Mouse (Mus musculus): Measurements from ENCODE around the gene Gimap9. TPM values are rescaled to one million over a fixed set of nuclear protein-coding genes. Genes with fewer than 3 reads are reported as not detected.

Gimap9 gene
- polyA plus RNA-seq, 1 experiment from 2014 or later, result 11.7 TPM

DNA sequence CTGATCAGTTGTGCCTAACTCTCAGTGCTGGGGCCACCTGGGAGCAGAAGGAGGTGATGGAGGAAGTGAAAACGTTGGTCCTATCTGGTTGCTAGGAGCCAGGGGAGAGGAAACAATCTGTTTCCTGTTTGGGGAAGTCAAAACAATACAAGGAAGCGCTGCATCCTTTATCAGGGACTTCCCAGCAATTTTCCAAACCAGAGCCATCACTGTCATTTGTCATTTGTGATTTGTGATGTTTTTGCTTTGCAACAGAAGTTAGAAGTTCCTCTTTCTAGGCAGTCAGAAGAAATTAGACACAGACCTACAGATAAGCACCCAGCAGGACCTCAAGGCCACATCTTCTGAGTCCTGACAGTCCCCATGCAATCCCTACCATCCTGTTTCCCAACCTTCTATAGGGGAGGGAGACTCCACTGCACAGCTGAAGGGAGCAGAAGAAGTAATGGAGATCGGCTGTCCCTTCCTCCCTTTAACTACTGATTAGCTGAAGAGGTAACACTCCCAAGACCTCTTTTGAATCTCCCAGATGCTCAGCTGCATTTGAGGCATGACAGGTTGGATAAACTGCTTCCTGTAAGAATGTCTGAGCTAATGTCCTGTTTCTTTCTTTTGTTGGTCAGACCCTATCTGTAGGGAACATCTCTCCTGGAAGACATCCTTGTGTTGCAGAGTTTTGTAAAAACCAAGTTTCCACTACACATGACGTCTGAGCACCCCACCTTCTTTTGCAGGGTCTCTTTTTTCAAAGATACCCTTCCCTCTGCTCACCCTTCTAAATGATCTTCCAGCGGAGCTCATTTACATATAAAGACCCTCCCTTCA lies 24.5 kb downstream of the Gimap9 start:
- Histone ChIP-seq H3K27ac (ENCODE audit: low read depth) (peak overlapping the region; percentile 61), H3K4me1 (ENCODE audit: insufficient read depth) (no peaks in the 10 kb centered on the region)
- TF ChIP-seq CTCF (IDR thresholded peaks at IDR 0.05; ENCODE audit: low read depth), result no peak

GRCm38 (mm10) chr6:48702146-48702545 lies 26.2 kb downstream of the Gimap9 start:
- Histone ChIP-seq H3K36me3 (ENCODE audit: insufficient read depth) (0 out of 2 replicates have a peak, but pooled peaks cover 5% of the 10 kb centered on the region), H3K4me1 (ENCODE audit: insufficient read depth) (no peaks in the 10 kb centered on the region), H3K27me3 (ENCODE audit: insufficient read depth, low read length) (no peaks in the 10 kb centered on the region), H3K4me3 (ENCODE audit: low read depth, low read length) (no peak overlapping the region), H3K27ac (ENCODE audit: low read depth) (no peak overlapping the region), H3K4me2 (no peak overlapping the region), H3K9ac (no peak overlapping the region), H3K9me3 (ENCODE audit: low read depth, low read length) (no peaks in the 10 kb centered on the region)
- TF ChIP-seq CTCF (IDR thresholded peaks at IDR 0.05; ENCODE audit: low read depth), result no peak
- DNase-seq, result no peak
- ATAC-seq (ENCODE audit: insufficient read depth), result no peak
- 83% methylated on average over 7 of the region's 7 CpGs for WGBS

More for the DNA sequence above, 24.5 kb downstream of the Gimap9 start:
- Histone ChIP-seq H3K27me3 (ENCODE audit: insufficient read depth, low read length) (no peaks in the 10 kb centered on the region), H3K9ac (no peak overlapping the region), H3K36me3 (ENCODE audit: insufficient read depth) (0 out of 2 replicates have a peak, but pooled peaks cover 5% of the 10 kb centered on the region), H3K4me3 (ENCODE audit: low read depth, low read length) (no peak overlapping the region), H3K9me3 (ENCODE audit: low read depth, low read length) (no peaks in the 10 kb centered on the region), H3K4me2 (no peak overlapping the region)
- DNase-seq (peak; percentile 72), ATAC-seq (ENCODE audit: insufficient read depth) (peak; percentile 68; the same call in 1 of the 2 replicates)
- 39% methylated on average over 5 of the region's 5 CpGs for WGBS

- no peak for DNase-seq
- WGBS, result 66% methylated on average over 5 of the region's 5 CpGs
- Histone ChIP-seq H3K4me1 (ENCODE audit: insufficient read depth) (no peaks in the 10 kb centered on the region), H3K4me2 (no peak overlapping the region), H3K9ac (no peak overlapping the region), H3K27me3 (ENCODE audit: insufficient read depth, low read length) (no peaks in the 10 kb centered on the region), H3K36me3 (ENCODE audit: insufficient read depth) (0 out of 2 replicates have a peak, but pooled peaks cover 5% of the 10 kb centered on the region), H3K27ac (ENCODE audit: low read depth) (no peak overlapping the region), H3K9me3 (ENCODE audit: low read depth, low read length) (no peaks in the 10 kb centered on the region), H3K4me3 (ENCODE audit: low read depth, low read length) (no peak overlapping the region)
- no peak for ATAC-seq (ENCODE audit: insufficient read depth)
- TF ChIP-seq CTCF (IDR thresholded peaks at IDR 0.05; ENCODE audit: low read depth), result no peak
Measured at GRCm38 (mm10) chr6:48702601-48703000, 26.7 kb downstream of the Gimap9 start.

GRCm38 (mm10) chr6:48704146-48704545 lies 28.2 kb downstream of the Gimap9 start:
- Histone ChIP-seq H3K4me2 (no peak overlapping the region), H3K9ac (no peak overlapping the region), H3K27me3 (ENCODE audit: insufficient read depth, low read length) (no peaks in the 10 kb centered on the region), H3K9me3 (ENCODE audit: low read depth, low read length) (no peaks in the 10 kb centered on the region), H3K27ac (ENCODE audit: low read depth) (no peak overlapping the region), H3K4me1 (ENCODE audit: insufficient read depth) (no peaks in the 10 kb centered on the region), H3K36me3 (ENCODE audit: insufficient read depth) (0 out of 2 replicates have a peak, but pooled peaks cover 5% of the 10 kb centered on the region), H3K4me3 (ENCODE audit: low read depth, low read length) (no peak overlapping the region)
- ATAC-seq (ENCODE audit: insufficient read depth) (no peak), DNase-seq (no peak)
- no peak for TF ChIP-seq CTCF (IDR thresholded peaks at IDR 0.05; ENCODE audit: low read depth)

DNA sequence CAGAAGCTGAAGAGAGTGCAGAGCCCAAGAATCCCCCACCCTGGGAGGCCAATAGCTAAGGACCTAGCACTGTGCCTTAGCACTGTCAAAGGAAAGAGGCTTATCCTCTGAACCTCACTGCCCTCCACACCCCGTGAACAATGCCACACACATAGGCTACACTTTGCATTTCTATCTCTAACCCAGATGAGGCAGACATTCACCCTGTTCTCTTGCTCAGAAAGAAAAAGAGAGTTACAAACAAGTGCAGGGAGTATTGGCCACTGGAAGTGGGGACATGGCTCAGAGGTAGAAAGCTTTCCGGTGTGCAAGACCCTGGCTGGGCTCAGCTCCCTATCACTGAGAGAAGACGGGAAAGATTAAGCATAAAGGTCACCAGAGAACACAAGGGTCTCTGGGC lies 30.2 kb downstream of the Gimap9 start:
- ATAC-seq (ENCODE audit: insufficient read depth) (no peak), DNase-seq (no peak)
- Histone ChIP-seq H3K27me3 (ENCODE audit: insufficient read depth, low read length) (no peaks in the 10 kb centered on the region), H3K9me3 (ENCODE audit: low read depth, low read length) (no peaks in the 10 kb centered on the region), H3K36me3 (ENCODE audit: insufficient read depth) (0 out of 2 replicates have a peak, but pooled peaks cover 5% of the 10 kb centered on the region), H3K4me3 (ENCODE audit: low read depth, low read length) (peak overlapping the region; percentile 14; the same call in 1 of the 2 replicates), H3K4me1 (ENCODE audit: insufficient read depth) (no peaks in the 10 kb centered on the region), H3K27ac (ENCODE audit: low read depth) (0 out of 2 replicates have a peak overlapping the region, but pooled peaks have one; percentile 30), H3K9ac (no peak overlapping the region; the same call in 1 of the 2 replicates), H3K4me2 (peak overlapping the region; percentile 36)
- 62% methylated on average over 3 of the region's 3 CpGs for WGBS
- no peak for TF ChIP-seq CTCF (IDR thresholded peaks at IDR 0.05; ENCODE audit: low read depth)

GRCm38 (mm10) chr6:48718455-48718854 lies 42.5 kb downstream of the Gimap9 start, which contains the start of the genes Gm28053 and Gimap7:
Gene Gm28053 (plus strand): TSS chr6:48718607.
Gene Gimap7 (plus strand): TSS chr6:48718621.
- H3K9me3 ChIP-seq (ENCODE audit: low read depth, low read length), result no peaks in the 10 kb centered on the region
- ATAC-seq (ENCODE audit: insufficient read depth), result no peak
- no peak within 1 kb of the TSS for H3K27ac ChIP-seq (ENCODE audit: low read depth)
- H3K4me3 ChIP-seq (ENCODE audit: low read depth, low read length), result no peak within 1 kb of the TSS
- DNase-seq, result no peak
- no peak within 1 kb of the TSS for H3K4me2 ChIP-seq
- WGBS, result 51% methylated on average over 2 of the region's 2 CpGs
- no peaks in the 10 kb centered on the region for H3K27me3 ChIP-seq (ENCODE audit: insufficient read depth, low read length)
- H3K4me1 ChIP-seq (ENCODE audit: insufficient read depth), result no peaks in the 10 kb centered on the region
- H3K9ac ChIP-seq, result no peak within 1 kb of the TSS
- H3K36me3 ChIP-seq (ENCODE audit: insufficient read depth), result no peaks in the 10 kb centered on the region
- TF ChIP-seq CTCF (IDR thresholded peaks at IDR 0.05; ENCODE audit: low read depth), result no peak

GRCm38 (mm10) chr6:48720326-48720725 lies 44.4 kb downstream of the Gimap9 start:
- no peak overlapping the region for H3K9ac ChIP-seq
- no peak overlapping the region for H3K4me3 ChIP-seq (ENCODE audit: low read depth, low read length)
- no peak overlapping the region for H3K27ac ChIP-seq (ENCODE audit: low read depth)
- TF ChIP-seq CTCF (IDR thresholded peaks at IDR 0.05; ENCODE audit: low read depth), result no peak
- no peak overlapping the region for H3K4me2 ChIP-seq
- DNase-seq, result no peak
- ATAC-seq (ENCODE audit: insufficient read depth), result no peak
- no peaks in the 10 kb centered on the region for H3K4me1 ChIP-seq (ENCODE audit: insufficient read depth)
- no peaks in the 10 kb centered on the region for H3K9me3 ChIP-seq (ENCODE audit: low read depth, low read length)
- H3K36me3 ChIP-seq (ENCODE audit: insufficient read depth), result no peaks in the 10 kb centered on the region
- H3K27me3 ChIP-seq (ENCODE audit: insufficient read depth, low read length), result no peaks in the 10 kb centered on the region
- WGBS, result 59% methylated on average over 4 of the region's 4 CpGs
